Mouse (Mus musculus) liver, postnatal 0 days (tissue): ENCODE measurements at regions not wholly inside any gene's neighbourhood (a gene's known extent, or its start where the extent isn't known, plus 50 kb on each side); places are given as distances from the start of the nearest gene placed in this dataset.

Source experiments
- CTCF ChIP-seq: sonication (generic); IDR thresholded peaks from 2 replicates; pipeline ENCODE4 v1.5.1; 2016; ENCODE audit warnings: antibody characterized with exemption, low read depth
- EP300 ChIP-seq: IDR thresholded peaks from 2 replicates; pipeline ENCODE4 v1.6.1; 2016; ENCODE audit warnings: antibody characterized with exemption, low read depth, mild to moderate bottlenecking

- TF ChIP-seq EP300 (no peak), CTCF (no peak)
Measured at GRCm38 (mm10) chr4:105861654-105862037, 72.0 kb downstream of the Gm12728 start.
